Mouse (Mus musculus) cerebellum, postnatal 25 days (tissue): ENCODE measurements around the gene Gm9936.
A peak's percentile ranks its signal among the peaks of the same experiment; 100 is the strongest.
"Not testable (repeated sequence)": the region's sequence is repeated elsewhere in the genome, so short reads cannot be mapped to it uniquely, and the experiment has no call there.

Experiments
- DNase-seq, 2 experiments: peaks; one replicate each; pipeline ENCODE4 v3.0.0; 2021; ENCODE audit warnings: mixed read lengths in 2 of 2

Gene Gm9936

DNA sequence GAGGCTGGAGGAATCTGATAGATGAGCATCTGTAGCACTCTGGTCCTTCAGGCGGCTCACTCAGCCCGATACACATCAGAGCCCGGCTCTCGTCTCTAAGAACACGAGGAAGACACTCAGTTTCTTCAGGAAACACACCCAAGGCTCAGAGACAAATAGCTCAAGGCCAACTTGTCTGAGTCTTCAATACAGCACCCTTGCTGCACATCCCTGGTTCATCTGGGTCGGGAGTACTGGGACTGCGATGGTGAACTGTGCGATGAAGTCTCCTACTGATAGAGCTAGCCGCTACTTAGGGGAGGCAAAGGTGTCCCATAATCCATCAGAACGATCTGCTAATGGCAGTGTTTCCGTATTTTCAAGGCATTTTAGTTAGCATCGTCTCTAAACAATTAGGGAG is at the start of gene Gm9936:
Gene Gm9936, minus strand, starts transcription at position 101 of the 400 bp plus-strand sequence.
- DNase-seq = no peak

DNA sequence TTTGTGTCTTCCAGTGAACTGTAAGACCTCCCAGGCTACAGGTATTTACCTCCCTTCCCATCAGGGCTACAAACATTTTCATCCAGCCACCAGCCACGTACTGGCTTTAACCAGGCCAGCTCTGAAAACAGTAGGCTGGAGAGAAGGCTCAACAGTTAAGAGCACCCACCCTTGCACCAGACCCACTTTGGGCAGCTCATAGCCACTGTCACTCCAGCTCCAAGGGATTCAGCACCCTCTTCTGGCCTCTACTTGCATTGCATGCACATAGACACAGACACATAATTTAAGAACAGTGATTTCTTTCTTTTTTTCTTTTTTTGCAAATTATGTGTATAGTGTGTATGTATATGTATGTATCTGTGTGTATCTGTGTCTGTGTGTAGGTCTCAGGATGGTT is 43.9 kb upstream of the Gm9936 start:
- DNase-seq = peak; percentile 20 to 56

- DNase-seq = no peak
Observed at GRCm38 (mm10) chr5:114898857-114899256, 40.4 kb upstream of the Gm9936 start.

GRCm38 (mm10) chr5:114897374-114897793 is 38.9 kb upstream of the Gm9936 start:
- no peak for DNase-seq

GRCm38 (mm10) chr5:114896688-114897373 is 38.3 kb upstream of the Gm9936 start, which contains the start of gene Oasl2:
Gene Oasl2 (plus strand): TSS chr5:114896936.
- no peak for DNase-seq

DNA sequence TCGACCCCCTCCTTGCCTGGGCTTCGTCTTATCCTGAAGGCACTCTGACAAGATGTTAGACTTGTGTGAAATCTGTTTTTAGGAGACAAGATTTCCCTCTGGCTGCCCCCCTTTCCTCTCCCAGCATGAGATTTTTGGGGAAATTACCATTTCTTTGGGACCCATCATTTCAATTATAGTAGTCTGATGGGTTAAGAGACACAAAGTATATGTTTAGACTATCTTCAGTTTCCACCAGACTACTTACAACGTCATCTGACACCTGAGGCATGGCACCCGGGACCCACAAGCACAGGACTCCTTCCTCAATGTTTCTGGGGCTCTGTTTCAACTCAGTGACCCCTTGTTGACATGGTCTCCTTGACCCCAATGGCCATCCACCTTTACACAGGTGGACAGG is 37.1 kb upstream of the Gm9936 start:
- no peak for DNase-seq

DNA sequence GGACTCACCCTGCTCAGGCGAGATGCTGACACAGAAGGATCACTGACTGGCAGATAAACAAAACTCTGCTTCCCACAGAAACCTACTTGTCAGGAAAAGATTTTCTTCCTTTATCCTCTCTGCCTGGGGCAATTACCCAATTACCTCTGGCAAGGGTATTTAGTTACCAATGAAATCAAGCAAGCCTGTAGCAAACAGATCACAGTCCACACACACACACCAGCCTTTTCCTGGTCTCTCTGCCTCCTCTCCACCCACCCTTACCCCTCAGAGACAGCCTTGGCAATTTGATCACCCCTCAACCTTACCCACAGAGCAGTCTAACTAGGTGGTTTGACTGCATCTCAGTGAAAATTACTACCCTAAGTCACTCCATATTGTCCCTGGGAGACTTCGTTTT is 30.5 kb upstream of the Gm9936 start:
- DNase-seq = no peak

DNA sequence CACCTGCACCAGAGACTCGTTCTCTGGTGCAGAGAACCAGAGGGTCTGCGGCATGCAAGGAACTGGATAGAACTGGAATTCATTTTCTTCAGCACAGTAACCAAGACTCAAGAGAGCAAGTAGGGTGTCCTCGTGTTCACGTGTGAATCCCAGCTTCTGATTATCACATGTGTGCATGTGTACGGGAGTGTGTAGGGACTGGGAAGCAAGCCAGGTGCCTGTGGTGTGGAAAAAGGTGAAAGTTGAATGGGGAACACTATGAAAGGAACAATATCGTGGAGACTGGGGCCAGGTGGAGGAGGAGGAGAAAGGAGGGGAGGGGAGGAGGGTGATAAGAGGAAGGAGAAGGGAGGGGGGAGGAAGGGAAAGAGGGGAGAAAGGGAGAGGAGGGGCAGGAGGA is 28.3 kb upstream of the Gm9936 start:
- no peak for DNase-seq

GRCm38 (mm10) chr5:114883022-114883421 is 24.5 kb upstream of the Gm9936 start:
- DNase-seq = no peak

DNA sequence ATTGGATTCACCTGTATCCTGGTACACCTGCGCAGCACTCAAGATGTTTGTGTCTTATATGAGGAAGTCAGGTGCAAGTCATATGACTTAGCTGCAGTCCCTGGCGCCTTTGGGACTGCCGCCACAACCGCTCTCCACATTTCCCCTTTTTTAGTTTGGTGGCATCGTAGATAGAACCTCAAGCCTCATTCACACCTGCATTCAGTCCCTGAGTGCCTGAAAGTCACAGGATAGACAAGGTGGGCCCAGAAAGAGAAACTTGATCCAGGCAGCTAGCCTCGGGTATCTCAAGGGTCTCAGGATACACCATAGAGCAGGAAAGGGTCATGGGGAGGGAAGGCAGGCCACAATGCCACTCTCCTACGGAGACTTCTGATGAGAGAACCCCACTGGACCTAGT is 23.8 kb upstream of the Gm9936 start:
- DNase-seq = not testable (repeated sequence)

DNA sequence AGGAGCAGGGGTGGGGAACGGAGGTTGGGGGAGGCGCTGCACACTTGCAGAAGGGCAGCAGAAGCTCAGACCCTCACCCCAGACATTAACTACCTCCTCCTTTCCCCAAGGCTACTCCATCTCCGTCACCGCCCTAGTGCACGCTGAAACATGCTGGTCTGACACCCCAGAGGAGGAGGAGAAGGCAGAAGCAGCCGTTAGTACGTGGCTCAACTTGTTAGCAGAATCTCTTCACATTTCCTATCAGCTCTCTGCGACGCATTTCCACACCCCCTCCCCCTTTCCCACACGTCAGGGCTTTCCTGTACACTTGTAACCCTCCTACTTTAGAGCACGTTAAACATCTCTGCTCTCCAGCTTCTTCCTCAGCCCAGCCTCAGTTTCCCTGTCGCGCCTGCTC is 20.9 kb upstream of the Gm9936 start:
- no peak for DNase-seq

GRCm38 (mm10) chr5:114877487-114877886 is 19.0 kb upstream of the Gm9936 start:
- DNase-seq = no peak

DNA sequence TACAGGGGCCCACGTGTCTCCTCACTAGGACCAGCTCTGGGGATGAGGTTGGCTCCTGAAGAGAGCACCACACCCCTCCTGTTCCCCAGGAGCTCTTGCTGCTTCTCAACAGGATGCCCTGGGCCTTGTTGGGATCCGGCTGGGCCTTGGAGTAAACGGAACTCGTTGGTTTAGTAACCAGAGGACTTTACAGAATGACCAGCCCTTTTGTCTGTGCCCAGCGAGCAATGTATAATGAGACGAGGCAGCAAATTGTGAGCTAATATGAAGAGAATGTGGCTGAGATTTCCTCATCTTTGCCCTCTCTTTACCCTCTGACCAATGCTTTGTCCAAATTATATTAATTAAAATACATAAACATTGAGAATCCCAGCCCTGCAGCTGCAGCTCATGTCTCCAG is 17.8 kb upstream of the Gm9936 start:
- no peak for DNase-seq

DNA sequence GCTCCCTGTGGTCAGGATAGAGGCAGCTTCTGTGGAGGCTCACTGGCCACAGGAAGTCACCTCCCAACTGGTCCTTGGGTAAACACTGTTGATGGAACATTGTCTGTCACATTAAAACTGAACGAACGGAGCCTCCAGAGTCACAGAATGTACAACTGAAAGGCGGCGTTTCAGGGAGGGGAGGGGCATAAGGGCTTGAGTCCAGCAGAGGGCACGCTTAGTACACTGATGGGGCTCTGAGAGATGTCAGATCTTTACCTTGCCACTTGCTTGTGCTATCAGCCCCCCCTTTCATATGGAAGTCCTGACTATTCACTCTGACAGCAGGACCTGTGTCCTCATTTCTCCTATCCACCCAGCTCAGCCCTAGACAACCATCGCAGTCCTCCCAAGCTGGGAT is 17.4 kb upstream of the Gm9936 start:
- peak in 1 of 2 experiments; percentile 16 for DNase-seq

GRCm38 (mm10) chr5:114865279-114865678 is 6.8 kb upstream of the Gm9936 start:
- no peak for DNase-seq

DNA sequence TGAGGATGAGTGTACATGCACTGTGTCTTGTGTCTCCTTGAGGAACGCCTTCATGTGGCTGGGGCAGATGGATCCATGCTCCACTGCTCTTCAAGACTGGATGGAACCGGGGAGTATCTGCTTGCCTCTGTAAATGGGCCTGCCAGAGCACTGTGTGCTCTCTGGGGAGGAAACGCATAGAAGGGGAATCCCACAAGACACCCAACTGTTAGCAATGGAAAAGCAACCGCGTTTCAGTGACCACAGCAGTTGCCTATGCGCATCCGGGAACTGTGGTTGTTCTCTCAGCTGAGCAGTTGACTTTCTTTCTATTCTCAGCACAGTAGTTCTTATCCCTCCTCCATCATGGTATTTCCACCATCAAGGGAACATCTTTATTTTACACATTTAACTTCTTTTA is 6.3 kb upstream of the Gm9936 start:
- no peak for DNase-seq

GRCm38 (mm10) chr5:114861730-114862129 is 3.2 kb upstream of the Gm9936 start:
- no peak for DNase-seq

- peak; percentile 86 to 90 for DNase-seq
Observed at GRCm38 (mm10) chr5:114859253-114859652, 771 bp upstream of the Gm9936 start.

DNA sequence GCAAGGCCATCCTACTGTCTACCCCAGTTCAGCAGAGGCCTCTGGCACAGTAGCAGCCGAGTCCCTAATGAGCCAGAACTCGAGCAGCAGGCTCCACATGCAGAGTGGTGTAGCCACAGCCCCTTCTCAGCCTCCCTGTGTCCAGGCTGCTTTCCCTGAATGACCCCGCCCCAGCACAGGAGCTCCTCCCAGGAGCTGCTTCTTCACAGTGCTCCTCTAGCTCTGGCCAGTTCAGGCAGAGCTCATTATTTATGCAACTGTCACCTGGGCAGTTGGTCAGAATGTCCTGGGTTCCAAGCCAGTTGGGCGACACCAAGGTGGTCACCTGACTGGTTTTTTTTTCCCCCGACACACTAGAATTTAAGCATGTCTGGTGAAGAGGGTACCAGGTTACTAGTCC is 5.1 kb downstream of the Gm9936 start, which contains the start of gene 4930519G04Rik:
Gene 4930519G04Rik, plus strand, starts transcription at position 301 of the 400 bp plus-strand sequence.
- DNase-seq = not testable (repeated sequence)

GRCm38 (mm10) chr5:114851565-114852236 is 6.8 kb downstream of the Gm9936 start:
- DNase-seq = no peak

DNA sequence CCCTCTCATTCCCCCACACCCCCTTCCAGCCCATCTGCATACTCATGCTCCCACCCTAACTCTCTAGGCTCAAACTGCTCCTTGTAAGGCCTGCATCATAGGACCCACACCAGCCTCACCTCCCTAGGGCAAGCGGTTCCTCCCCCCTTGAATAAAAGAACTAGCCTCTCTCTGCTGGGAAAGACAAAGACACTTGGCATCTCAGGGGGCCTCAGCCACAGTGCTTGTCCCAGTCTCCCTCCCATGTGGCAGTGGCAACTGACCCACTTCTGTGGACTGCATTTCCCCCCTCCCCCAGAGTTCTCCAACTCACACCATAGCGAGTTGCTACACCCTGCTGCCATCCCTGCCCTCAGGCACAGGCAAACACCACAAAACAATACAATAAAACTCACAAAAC is 14.1 kb downstream of the Gm9936 start:
- DNase-seq = not testable (repeated sequence)

DNA sequence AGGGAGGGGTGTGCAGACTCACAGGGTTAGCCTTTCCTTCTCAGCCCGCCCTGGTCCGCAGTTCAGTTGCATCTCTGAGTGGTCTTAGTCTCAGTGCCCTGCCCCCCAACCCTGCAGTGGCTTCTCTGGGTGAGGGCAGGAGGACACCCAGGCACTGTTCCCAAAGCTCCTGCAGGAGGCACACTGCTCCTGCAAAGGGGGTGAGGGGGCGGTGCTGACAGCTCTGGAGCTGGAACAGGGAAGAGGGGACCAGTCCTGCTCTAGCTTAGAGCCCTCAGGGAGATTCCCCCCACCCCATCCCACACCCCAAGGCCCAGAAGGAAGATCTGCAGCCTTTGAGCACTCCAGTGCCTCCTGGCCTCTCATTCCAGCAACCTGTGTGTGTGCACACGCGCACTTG is 15.8 kb downstream of the Gm9936 start:
- no peak for DNase-seq

DNA sequence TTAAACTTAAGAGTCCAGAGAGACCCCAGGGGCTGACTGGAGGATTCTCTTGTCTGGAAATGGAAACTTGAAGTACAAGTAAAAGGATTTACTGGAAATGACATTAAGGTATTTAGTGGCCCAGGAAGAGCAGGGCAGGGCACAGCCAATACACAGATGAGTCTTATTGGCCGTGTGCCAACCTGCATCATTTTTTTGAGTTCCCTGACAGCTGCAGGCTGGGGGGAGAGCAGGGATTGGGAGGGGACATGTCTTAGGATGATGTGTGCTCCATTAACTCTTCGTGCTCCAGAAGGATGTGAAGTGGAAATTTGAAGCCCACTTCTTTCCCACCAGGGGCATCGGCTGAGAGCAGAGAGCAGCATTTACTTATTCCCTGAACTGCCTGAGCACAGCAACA is 16.3 kb downstream of the Gm9936 start:
- not testable (repeated sequence) for DNase-seq

DNA sequence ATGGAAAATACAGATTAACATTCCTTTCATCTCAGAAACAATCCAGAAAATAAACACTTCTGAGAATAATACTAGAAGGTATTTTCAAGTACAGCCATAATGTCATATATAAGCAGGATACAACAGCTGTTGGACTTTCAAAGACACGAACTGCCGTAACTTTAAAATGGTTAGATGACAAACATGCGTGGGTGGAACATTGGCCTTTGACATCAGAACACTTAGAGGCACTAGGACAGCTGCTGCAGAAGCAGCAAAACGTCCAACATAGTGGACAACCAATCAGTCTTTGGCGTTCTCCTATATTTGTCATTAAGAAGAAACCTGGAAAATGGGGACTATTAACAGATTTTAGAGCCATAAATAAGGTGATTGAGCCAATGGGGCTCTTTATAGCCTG is 18.0 kb downstream of the Gm9936 start:
- DNase-seq = not testable (repeated sequence)
